Mouse (Mus musculus) thymus, adult 2 months (tissue): ENCODE measurements around the gene Usp36.

Experiments used
- CTCF ChIP-seq: fragments of 200-500 bp; IDR thresholded peaks from 2 replicates; pipeline ENCODE4 v1.5.1; 2012; ENCODE audit warnings: mild to moderate bottlenecking, control low read depth, low read length, moderate library complexity, borderline replicate concordance; ENCODE audit not compliant: control insufficient read depth, poor library complexity, insufficient read depth; ENCODE audit errors: extremely low read depth
- POLR2A ChIP-seq: fragments of 200-500 bp; IDR thresholded peaks from 2 replicates; pipeline ENCODE4 v1.6.1; 2012; ENCODE audit warnings: mild to moderate bottlenecking, low read length, control low read depth, moderate library complexity; ENCODE audit not compliant: control insufficient read depth, poor library complexity, insufficient read depth; ENCODE audit errors: extremely low read depth

DNA sequence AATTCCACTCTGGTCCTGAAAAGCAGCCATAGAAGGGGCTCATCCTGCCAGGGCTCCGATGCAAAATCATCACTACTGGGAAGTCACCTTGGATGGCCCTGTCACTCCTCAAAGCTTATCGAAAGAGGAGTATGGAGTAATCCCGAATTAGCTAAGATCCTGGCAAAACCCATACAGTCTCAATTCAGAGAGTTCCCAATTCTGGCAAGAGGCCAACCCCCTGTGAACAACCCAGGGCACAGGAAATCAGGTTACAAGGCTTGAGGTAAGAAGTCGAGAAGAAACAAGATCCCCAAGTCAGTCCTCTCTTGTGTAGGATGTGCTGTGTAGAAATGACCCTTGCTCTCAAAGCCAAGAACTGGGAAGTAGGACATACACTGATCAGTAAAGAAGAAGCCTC lies 47.5 kb downstream of the Usp36 start:
- TF ChIP-seq POLR2A (no peak), CTCF (no peak)
